Mouse (Mus musculus): Measurements from ENCODE around the gene Cox6b1.

GRCm38 (mm10) chr7:30634621-30635020 is 8.7 kb upstream of the Cox6b1 start:
- TF ChIP-seq POLR2A (IDR thresholded peaks at IDR 0.05; ENCODE audit: insufficient read length, low read depth) = no peak
- TF ChIP-seq TCF12 (IDR thresholded peaks at IDR 0.05; ENCODE audit: insufficient read depth, poor library complexity, severe bottlenecking) = no peak
- no peak for TF ChIP-seq REST (IDR thresholded peaks at IDR 0.05; ENCODE audit: insufficient read depth, insufficient read length)
- TF ChIP-seq POLR2AphosphoS2 (IDR thresholded peaks at IDR 0.05; ENCODE audit: insufficient read length, low read depth) = no peak
- no peak for TF ChIP-seq SRF (IDR thresholded peaks at IDR 0.05; ENCODE audit: control insufficient read depth, insufficient read length, low read depth)
